Mouse (Mus musculus): ENCODE measurements at regions not wholly inside any gene's neighbourhood (a gene's known extent, or its start where the extent isn't known, plus 50 kb on each side); places are given as distances from the start of the nearest gene placed in this dataset.

DNA sequence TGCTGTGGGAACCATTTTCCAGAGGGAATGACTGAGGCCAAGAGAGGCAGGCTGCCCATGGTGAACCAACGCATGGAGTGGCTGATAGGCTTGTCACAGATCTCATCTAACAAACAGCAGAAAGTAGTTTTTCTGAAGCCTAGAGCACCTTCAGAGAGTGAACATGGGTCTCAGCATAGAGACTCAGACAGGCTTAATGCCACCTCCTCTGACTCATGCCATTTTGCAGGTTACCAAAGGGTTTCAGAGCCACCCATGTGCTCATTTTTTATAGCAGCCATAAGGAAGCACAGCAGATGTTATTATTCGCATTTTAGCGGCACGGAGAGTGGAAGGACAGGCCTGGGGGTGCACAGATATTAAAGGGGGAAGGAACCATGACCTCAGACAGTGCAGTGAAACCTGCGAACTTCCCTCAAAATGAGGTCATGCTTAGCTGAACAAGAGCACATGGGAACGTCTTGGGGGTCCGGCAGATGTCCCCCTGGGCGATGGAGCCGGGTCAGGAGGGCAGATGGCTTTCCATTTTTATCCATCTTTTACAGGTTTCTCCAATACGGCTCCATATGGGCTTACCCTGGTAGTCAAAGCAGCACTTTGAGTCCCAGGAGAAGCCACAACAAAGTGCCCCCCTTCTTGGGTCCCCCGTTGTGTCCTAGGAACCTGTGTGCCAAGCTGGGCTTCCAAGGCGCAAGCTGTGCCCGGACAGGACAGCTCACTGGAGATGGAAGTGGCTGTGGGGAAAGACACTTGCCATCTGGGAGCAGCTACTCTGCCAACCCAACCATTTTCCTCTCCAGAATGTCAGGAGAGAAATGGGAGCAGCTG is 100.3 kb upstream of the Armc2 start:
- TF ChIP-seq GATA1 (IDR thresholded peaks at IDR 0.05; ENCODE audit: low read length) (no peak), TAL1 (IDR thresholded peaks at IDR 0.05; ENCODE audit: low read length) (no peak)

All from erythroblast, embryonic 14.5 days (primary cell).